Comparison of ENCODE assay signal across 29 mouse cellular contexts in the genomic region with DNA sequence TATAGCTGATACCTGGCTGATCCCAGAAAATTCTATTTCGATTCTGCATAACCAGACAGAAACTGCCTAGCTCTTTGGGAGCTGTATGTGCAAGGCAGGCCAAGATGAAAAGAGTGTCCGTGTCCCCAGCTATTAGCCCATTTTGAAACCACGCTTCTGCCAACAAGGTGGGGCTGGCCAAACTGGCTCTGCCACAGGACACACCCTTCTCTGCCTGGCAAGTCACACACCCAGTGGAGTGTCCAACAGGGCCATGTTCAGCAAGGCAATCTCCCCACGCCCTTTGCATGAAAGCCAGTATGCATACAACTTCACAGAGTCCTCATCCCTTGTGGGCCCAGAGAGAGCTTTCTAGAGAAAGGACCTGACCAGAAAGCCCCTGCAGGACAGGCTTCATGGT. TPM values are rescaled to one million over a fixed set of nuclear protein-coding genes. Genes with fewer than 3 reads are reported as not detected.
A peak's percentile ranks its signal among the peaks of the same experiment; 100 is the strongest.
DNase-seq lines count a peak whose midpoint lies in the region; ATAC-seq and TF ChIP-seq lines count a peak whose summit lies in the region.
"Had no signal": no experiment of that assay in that cellular context is flagged by ENCODE, and none has a peak within 500 bp of the region (broad histone marks: within the 10 kb centered on the region; RNA-seq: fewer than 3 reads in every experiment).

No protein-coding gene starts in this region.

- no peak overlapping the region for H3K27ac ChIP-seq in lung, postnatal 0 days (ENCODE audit: low read length)
- peak overlapping the region; percentile 67; the same call in 1 of the 2 replicates for H3K27ac ChIP-seq in stomach, embryonic 15.5 days
- H3K27ac ChIP-seq: forebrain, embryonic 12.5 days; heart, embryonic 13.5 days; hindbrain, embryonic 14.5 days; limb, embryonic 12.5 days had no signal

- H3K4me1 ChIP-seq in lung, postnatal 0 days (ENCODE audit: insufficient read depth, low read depth, low read length): no peaks in the 10 kb centered on the region
- no peaks in the 10 kb centered on the region for H3K4me1 ChIP-seq in stomach, embryonic 15.5 days
- H3K4me1 ChIP-seq: forebrain, embryonic 12.5 days; limb, embryonic 12.5 days had no signal

- peak; percentile 22 for DNase-seq in adrenal gland, postnatal 14 days
- no peak for DNase-seq in adrenal gland, adult 2 months
- DNase-seq in lung, postnatal 0 days (ENCODE audit: low spot score): peak; percentile 40
- no peak for DNase-seq in lung, postnatal 25 days (ENCODE audit: low spot score)
- no peak for DNase-seq in right cerebral cortex, adult 2 months (ENCODE audit: low spot score in 2 of 2)
- DNase-seq: cerebellum, adult 18-20 months; cerebellum, postnatal 25 days; embryo, embryonic 11 days; gastrocnemius, postnatal 10 days; heart, adult 11 months; heart, postnatal 36 days; kidney, postnatal 4 days; lung, embryonic 14.5 days; midbrain, embryonic 14.5 days; right cerebral cortex, postnatal 14 days; thymus, postnatal 25 days had no signal

- WGBS in lung, postnatal 0 days: 67% methylated on average over 4 of the region's 4 CpGs
- 69% methylated on average over 4 of the region's 4 CpGs for WGBS in stomach, embryonic 15.5 days

- no peak for TF ChIP-seq EP300 in lung, postnatal 0 days (IDR thresholded peaks at IDR 0.05)

- TF ChIP-seq CTCF in lung, postnatal 0 days (IDR thresholded peaks at IDR 0.05): no peak

- H3K9ac ChIP-seq in lung, postnatal 0 days (replicated peaks; ENCODE audit: low read depth): no peak overlapping the region
- H3K9ac ChIP-seq in stomach, embryonic 15.5 days: no peak overlapping the region
- H3K9ac ChIP-seq: forebrain, embryonic 12.5 days; heart, embryonic 13.5 days; hindbrain, embryonic 14.5 days; limb, embryonic 12.5 days; lung, embryonic 14.5 days had no signal

- H3K27me3 ChIP-seq in lung, postnatal 0 days (replicated peaks; ENCODE audit: insufficient read depth, low read length): no peaks in the 10 kb centered on the region
- no peaks in the 10 kb centered on the region for H3K27me3 ChIP-seq in stomach, embryonic 15.5 days (replicated peaks)
- H3K27me3 ChIP-seq: forebrain, embryonic 12.5 days; limb, embryonic 12.5 days; Patski had no signal

- H3K36me3 ChIP-seq in lung, postnatal 0 days (ENCODE audit: insufficient read depth, low read length): no peaks in the 10 kb centered on the region
- no peaks in the 10 kb centered on the region for H3K36me3 ChIP-seq in stomach, embryonic 15.5 days
- H3K36me3 ChIP-seq: forebrain, embryonic 12.5 days; heart, embryonic 13.5 days; limb, embryonic 12.5 days had no signal

- no peak overlapping the region for H3K4me3 ChIP-seq in lung, postnatal 0 days (ENCODE audit: low read depth, low read length)
- no peak overlapping the region for H3K4me3 ChIP-seq in stomach, embryonic 15.5 days (replicated peaks)
- H3K4me3 ChIP-seq: forebrain, embryonic 12.5 days; heart, embryonic 13.5 days; limb, embryonic 12.5 days had no signal

- H3K9me3 ChIP-seq in lung, postnatal 0 days (ENCODE audit: low read length): no peaks in the 10 kb centered on the region
- no peaks in the 10 kb centered on the region for H3K9me3 ChIP-seq in stomach, embryonic 15.5 days
- H3K9me3 ChIP-seq: forebrain, embryonic 12.5 days; heart, embryonic 13.5 days; limb, embryonic 12.5 days had no signal

- H3K4me2 ChIP-seq in lung, postnatal 0 days (replicated peaks; ENCODE audit: low read depth, low read length): no peak overlapping the region
- H3K4me2 ChIP-seq in stomach, embryonic 15.5 days: no peak overlapping the region
- H3K4me2 ChIP-seq: forebrain, embryonic 12.5 days; heart, embryonic 13.5 days; hindbrain, embryonic 14.5 days; limb, embryonic 12.5 days; lung, embryonic 14.5 days had no signal

- peak; percentile 37 for ATAC-seq in lung, postnatal 0 days
- ATAC-seq in erythroblast, adult 5-6 weeks (replicated peaks; ENCODE audit: low FRiP score, poor library complexity, severe bottlenecking): peak; percentile 92
- ATAC-seq in stomach, embryonic 15.5 days (ENCODE audit: insufficient read depth, low FRiP score, low read depth): 0 out of 2 replicates have a peak, but pooled peaks have one; percentile 64
- ATAC-seq: CD4-positive, CD25-positive, alpha-beta regulatory T cell, adult 4 months; Patski had no signal

RNA-seq across cellular contexts. Expression of a gene that starts 23.6 kb away (rescaled TPM):
- not detected in 2 replicates for total RNA-seq in adrenal gland, postnatal 14 days (2021)
- total RNA-seq in adrenal gland, adult 2 months (2021): not detected
- polyA plus RNA-seq in adrenal gland, adult 2 months (2012; rRNA removed): 0.03 TPM in 1 of 2 replicates, not detected in the other
- polyA plus RNA-seq in lung, postnatal 0 days (2015; fragmentation: Nextera tagmentation; extraction: Ambion mirVana): 0.02 TPM in 2 replicates
- not detected in 2 replicates for total RNA-seq in erythroblast, adult 5-6 weeks (2015; ENCODE audit: low replicate concordance)
- total RNA-seq in erythroblast, adult 5-6 weeks (2017; ENCODE audit: low replicate concordance): not detected in 2 replicates
- 14.1 and 21.5 TPM in 2 replicates for polyA plus RNA-seq in stomach, embryonic 15.5 days (2015; fragmentation: Nextera tagmentation; extraction: Ambion mirVana)
- total RNA-seq: adrenal gland, postnatal 4 days; heart, postnatal 36 days; megakaryocyte, adult 5-6 weeks had no signal
- polyA plus RNA-seq: CD4-positive, CD25-positive, alpha-beta regulatory T cell, adult 4 months; hindbrain, embryonic 14.5 days; kidney, embryonic 14.5 days; neural tube, embryonic 14.5 days; spleen, adult 2 months had no signal

RNA-seq across cellular contexts. Expression of a gene that starts 59.2 kb away (rescaled TPM):
- 1.3 and 2.6 TPM in 2 replicates for total RNA-seq in adrenal gland, postnatal 14 days (2021)
- total RNA-seq in adrenal gland, adult 2 months (2021): 1 to 10 TPM; 3.1 to 5.7 TPM
- 0.66 and 1.00 TPM in 2 replicates for polyA plus RNA-seq in adrenal gland, adult 2 months (2012; rRNA removed)
- polyA plus RNA-seq in lung, postnatal 0 days (2015; fragmentation: Nextera tagmentation; extraction: Ambion mirVana): 84.6 and 115 TPM in 2 replicates
- total RNA-seq in erythroblast, adult 5-6 weeks (2015; ENCODE audit: low replicate concordance): not detected in 2 replicates
- total RNA-seq in erythroblast, adult 5-6 weeks (2017; ENCODE audit: low replicate concordance): not detected in 2 replicates
- polyA plus RNA-seq in stomach, embryonic 15.5 days (2015; fragmentation: Nextera tagmentation; extraction: Ambion mirVana): 18.7 and 25.8 TPM in 2 replicates
- total RNA-seq: megakaryocyte, adult 5-6 weeks had no signal

Comparison
In these comparisons a context has a peak if more than half of its experiments do, and no peak if none do; other contexts are left out.
1. DNase-seq: peak in adrenal gland, postnatal 14 days (single experiment) and lung, postnatal 0 days (single experiment); none in adrenal gland, adult 2 months (single experiment), lung, postnatal 25 days (single experiment) and right cerebral cortex, adult 2 months (0 of 2).
2. ATAC-seq: peak in every context shown above with its lines; median percentile 92 in erythroblast, adult 5-6 weeks; 64 in stomach, embryonic 15.5 days; 37 in lung, postnatal 0 days.